Mouse (Mus musculus) 416B (cell line): ENCODE measurements at regions not wholly inside any gene's neighbourhood (a gene's known extent, or its start where the extent isn't known, plus 50 kb on each side); places are given as distances from the start of the nearest gene placed in this dataset.
"Not testable (repeated sequence)": the region's sequence is repeated elsewhere in the genome, so short reads cannot be mapped to it uniquely, and the experiment has no call there.

Experiments
- DNase-seq: peaks from one replicate; pipeline ENCODE4 v3.0.0; 2011; ENCODE audit warnings: low read depth

DNA sequence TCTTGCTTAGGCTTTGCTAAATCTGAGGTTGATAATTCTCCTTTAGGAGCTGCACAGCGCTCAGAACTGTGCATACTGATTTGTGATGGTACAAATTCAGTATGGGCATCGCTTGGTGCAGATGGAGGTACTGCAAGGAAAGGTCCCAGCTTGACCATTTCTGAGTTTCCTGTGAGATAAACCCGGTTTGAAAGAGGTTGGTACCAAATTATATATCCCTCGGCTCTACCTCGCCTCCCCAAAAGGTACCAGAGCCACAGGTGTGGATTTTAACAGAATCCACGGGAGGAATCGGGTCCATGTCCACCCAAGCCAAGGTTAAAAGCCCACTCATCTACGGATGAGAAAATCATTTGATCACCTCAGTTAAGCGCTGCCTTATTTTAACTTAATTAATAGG, 172.5 kb upstream of the Zfp808 start:
- not testable (repeated sequence) for DNase-seq

DNA sequence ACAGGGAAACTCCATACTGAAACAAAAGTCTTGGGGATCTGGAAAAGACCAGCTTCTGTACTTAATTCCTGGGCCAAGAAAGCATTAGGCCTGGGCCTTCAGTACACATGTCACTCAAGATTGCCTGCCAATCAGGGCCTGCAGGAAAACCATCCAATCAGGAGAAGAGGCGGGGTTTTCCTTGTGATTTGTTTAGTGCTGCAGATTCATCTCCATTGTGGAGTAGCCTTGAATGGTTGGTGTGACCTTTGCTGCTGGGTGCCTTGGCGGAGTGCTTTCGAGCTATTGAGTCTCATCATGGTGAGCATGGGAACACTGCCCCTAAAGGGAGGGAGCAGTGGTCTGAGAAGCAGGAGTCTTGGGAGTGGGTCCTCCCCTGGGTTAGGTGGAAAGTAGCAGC, 150.8 kb upstream of the Zfp808 start:
- not testable (repeated sequence) for DNase-seq

- DNase-seq = peak; percentile 57
Observed at GRCm38 (mm10) chr13:61996519-61996918, 133.2 kb upstream of the Zfp808 start.

DNA sequence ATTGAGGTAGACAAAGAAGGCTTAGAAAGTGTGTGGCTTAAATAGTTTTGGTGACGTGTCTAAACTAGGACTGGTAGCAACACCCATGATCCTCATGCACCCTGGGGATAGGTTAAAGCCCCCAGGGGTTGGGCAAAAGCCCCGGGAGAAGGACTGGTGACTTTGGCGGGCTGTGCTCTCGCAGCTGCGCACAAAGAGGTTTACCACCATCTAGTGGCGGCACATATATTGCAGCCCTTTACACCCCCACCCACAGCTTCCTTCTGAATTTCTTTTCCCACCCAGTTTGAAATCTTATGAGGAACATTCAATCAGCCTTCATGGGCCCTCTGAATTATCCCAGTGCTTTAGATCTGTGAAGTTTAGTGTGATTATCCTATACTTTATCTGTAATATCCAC, 130.9 kb upstream of the Zfp808 start:
- peak; percentile 32 for DNase-seq

DNA sequence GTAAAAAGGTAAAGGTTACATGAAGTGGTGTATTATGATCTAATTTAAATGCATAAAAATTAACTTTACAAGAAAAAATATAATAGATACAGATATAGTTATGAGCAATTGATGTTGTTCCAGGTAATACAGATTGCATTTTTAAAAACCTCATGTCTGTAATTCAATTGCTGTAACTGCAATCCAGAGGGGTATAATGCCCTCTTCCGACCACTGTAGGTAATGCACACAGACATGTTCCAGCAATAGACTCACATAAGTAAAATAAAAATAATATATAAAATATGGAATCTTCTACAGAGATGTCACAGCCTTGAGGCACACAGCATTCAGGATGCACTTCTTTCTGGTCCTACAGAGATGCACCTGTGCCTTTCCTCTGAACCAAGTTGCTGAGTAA, 122.4 kb upstream of the Zfp808 start:
- DNase-seq = peak; percentile 23

GRCm38 (mm10) chr13:62015424-62016167, 114.1 kb upstream of the Zfp808 start:
- peak; percentile 81 for DNase-seq

GRCm38 (mm10) chr13:62016168-62016502, 113.6 kb upstream of the Zfp808 start:
- not testable (repeated sequence) for DNase-seq

GRCm38 (mm10) chr13:62037646-62038045, 92.0 kb upstream of the Zfp808 start:
- peak; percentile 16 for DNase-seq

- DNase-seq = not testable (repeated sequence)
Observed at GRCm38 (mm10) chr13:62077951-62078671, 51.6 kb upstream of the Zfp808 start.

GRCm38 (mm10) chr13:62078893-62079292, 50.8 kb upstream of the Zfp808 start:
- DNase-seq = peak; percentile 8
